Mouse (Mus musculus): ENCODE measurements at regions not wholly inside any gene's neighbourhood (a gene's known extent, or its start where the extent isn't known, plus 50 kb on each side); places are given as distances from the start of the nearest gene placed in this dataset.
"Not testable (repeated sequence)": the region's sequence is repeated elsewhere in the genome, so short reads cannot be mapped to it uniquely, and the experiment has no call there.

DNA sequence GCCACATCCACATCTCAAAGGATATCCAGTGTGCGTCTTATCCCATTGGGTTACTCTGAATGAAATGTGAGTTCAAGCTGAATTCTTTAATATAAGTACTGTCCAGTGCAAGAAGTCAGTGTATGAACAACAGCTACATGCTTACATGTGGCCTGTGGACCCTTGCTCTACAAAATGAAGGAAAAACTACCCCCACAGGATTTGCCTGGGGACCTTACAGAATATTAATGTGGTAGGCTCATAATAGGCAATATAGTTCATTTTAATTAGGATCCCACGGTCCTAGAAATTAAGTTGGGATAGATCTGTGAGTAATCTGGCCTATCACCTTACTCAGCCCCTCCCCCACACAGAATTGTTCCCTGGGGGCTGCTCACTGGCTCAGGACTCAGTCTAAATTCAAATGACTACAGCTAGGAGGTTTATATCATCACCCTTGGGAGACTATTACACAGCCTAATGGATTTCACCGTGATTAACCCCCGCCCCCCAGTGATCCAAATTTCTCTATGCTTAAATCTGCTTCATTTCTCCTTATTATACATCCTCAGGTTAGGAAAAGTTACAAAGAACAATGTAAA lies 145.4 kb upstream of the 1700025G04Rik start:
- WGBS, result 61% methylated on average over 4 of the region's 4 CpGs
- no peaks in the 10 kb centered on the region for H3K9me3 ChIP-seq
- H3K27me3 ChIP-seq (replicated peaks), result no peaks in the 10 kb centered on the region
- H3K36me3 ChIP-seq, result no peaks in the 10 kb centered on the region
- H3K4me2 ChIP-seq (replicated peaks), result no peak overlapping the region
- H3K4me1 ChIP-seq, result 0 out of 2 replicates have a peak, but pooled peaks cover 8% of the 10 kb centered on the region
- no peak overlapping the region for H3K27ac ChIP-seq
- peak; percentile 82 for ATAC-seq (ENCODE audit: low FRiP score, low read depth)
- no peak overlapping the region for H3K9ac ChIP-seq
- H3K4me3 ChIP-seq, result no peak overlapping the region

DNA sequence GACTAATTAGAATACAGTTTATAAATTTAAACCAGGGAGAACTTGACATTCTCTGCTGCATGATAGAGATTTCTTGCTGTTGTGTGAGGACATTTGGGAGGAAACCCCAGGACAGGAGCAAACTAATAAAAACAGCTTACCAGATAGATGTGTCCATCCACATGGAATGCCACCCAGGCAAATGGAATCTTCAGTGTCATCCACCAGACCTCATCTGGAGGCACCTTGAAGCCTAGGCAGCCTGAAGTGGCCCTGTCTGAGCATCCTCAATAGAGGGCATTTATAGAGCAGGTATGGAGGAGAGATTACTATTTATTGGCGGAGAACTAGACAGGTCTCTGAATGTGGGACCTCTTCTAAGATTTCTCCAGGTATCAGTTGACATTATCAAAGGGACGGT lies 144.8 kb upstream of the 1700025G04Rik start:
- WGBS, result 93% methylated on average over 2 of the region's 2 CpGs
- Histone ChIP-seq H3K4me1 (0 out of 2 replicates have a peak, but pooled peaks cover 8% of the 10 kb centered on the region), H3K4me3 (no peak overlapping the region), H3K36me3 (no peaks in the 10 kb centered on the region), H3K27me3 (replicated peaks) (no peaks in the 10 kb centered on the region), H3K27ac (no peak overlapping the region; the same call in 1 of the 2 replicates), H3K9me3 (no peaks in the 10 kb centered on the region), H3K4me2 (replicated peaks) (no peak overlapping the region), H3K9ac (no peak overlapping the region)
- ATAC-seq (ENCODE audit: low FRiP score, low read depth), result no peak

- Histone ChIP-seq H3K27me3 (replicated peaks) (no peaks in the 10 kb centered on the region), H3K9ac (no peak overlapping the region), H3K27ac (no peak overlapping the region), H3K4me3 (no peak overlapping the region), H3K36me3 (no peaks in the 10 kb centered on the region), H3K4me2 (replicated peaks) (no peak overlapping the region), H3K4me1 (0 out of 2 replicates have a peak, but pooled peaks cover 8% of the 10 kb centered on the region), H3K9me3 (no peaks in the 10 kb centered on the region)
- 77% methylated on average over 11 of the region's 11 CpGs for WGBS
- ATAC-seq (ENCODE audit: low FRiP score, low read depth), result no peak
Observed at GRCm38 (mm10) chr1:152231717-152232202, 141.8 kb upstream of the 1700025G04Rik start.

DNA sequence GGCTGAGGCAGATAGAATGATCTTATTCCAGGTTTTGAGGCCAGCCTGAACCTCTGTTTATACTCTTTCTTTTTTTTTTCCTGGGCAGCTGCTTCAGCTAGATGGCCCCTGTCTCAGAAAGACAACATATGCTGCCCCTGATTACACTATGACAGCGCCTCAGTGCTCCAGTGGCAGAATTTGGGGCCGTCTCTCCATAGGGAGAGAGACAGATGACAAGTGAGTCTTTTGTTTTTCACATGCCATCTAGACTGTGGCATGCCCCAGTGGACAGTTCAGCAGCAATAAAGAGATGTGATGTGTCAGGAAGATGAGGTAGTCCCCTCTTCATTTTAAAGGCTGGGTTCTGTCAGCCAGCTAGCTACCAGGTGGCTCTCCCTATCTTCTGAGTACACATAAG lies 139.8 kb upstream of the 1700025G04Rik start:
- no peaks in the 10 kb centered on the region for H3K36me3 ChIP-seq
- 61% methylated on average over 2 of the region's 2 CpGs for WGBS
- H3K27me3 ChIP-seq (replicated peaks), result no peaks in the 10 kb centered on the region
- no peak overlapping the region for H3K9ac ChIP-seq
- no peak overlapping the region for H3K4me3 ChIP-seq
- H3K27ac ChIP-seq, result no peak overlapping the region
- H3K9me3 ChIP-seq, result no peaks in the 10 kb centered on the region
- 0 out of 2 replicates have a peak, but pooled peaks cover under 1% of the 10 kb centered on the region for H3K4me1 ChIP-seq
- H3K4me2 ChIP-seq (replicated peaks), result no peak overlapping the region
- ATAC-seq (ENCODE audit: low FRiP score, low read depth), result no peak

DNA sequence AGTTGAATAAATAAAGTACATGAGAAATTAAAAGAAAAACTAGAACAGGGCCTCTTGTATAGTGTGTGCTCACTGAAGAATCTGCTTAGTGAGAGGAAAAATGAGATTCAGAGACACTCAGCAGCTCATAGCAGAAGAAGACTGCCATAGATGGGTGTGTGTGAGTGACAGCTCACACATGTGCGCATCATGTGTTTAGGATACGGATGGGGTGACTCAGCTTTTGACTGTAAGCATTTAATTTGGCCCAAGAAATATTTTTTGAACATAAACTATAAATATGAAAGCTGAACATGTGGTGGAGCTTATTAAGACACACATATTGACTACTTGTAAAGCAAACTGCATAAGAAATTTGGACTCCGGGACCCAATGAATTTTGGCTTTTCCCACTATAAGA lies 136.1 kb upstream of the 1700025G04Rik start:
- H3K36me3 ChIP-seq, result no peaks in the 10 kb centered on the region
- H3K4me2 ChIP-seq (replicated peaks), result no peak overlapping the region
- WGBS, result 95% methylated on average over 3 of the region's 3 CpGs
- H3K4me3 ChIP-seq, result no peak overlapping the region
- H3K27me3 ChIP-seq (replicated peaks), result no peaks in the 10 kb centered on the region
- peaks cover 4% of the 10 kb centered on the region; the same call in 1 of the 2 replicates for H3K9me3 ChIP-seq
- no peak overlapping the region for H3K9ac ChIP-seq
- H3K4me1 ChIP-seq, result no peaks in the 10 kb centered on the region
- H3K27ac ChIP-seq, result no peak overlapping the region
- ATAC-seq (ENCODE audit: low FRiP score, low read depth), result no peak

- no peak overlapping the region for H3K9ac ChIP-seq
- H3K27me3 ChIP-seq (replicated peaks), result no peaks in the 10 kb centered on the region
- WGBS, result 73% methylated on average over 1 of the region's 1 CpGs
- H3K36me3 ChIP-seq, result no peaks in the 10 kb centered on the region
- H3K4me3 ChIP-seq, result no peak overlapping the region
- H3K4me1 ChIP-seq, result no peaks in the 10 kb centered on the region
- no peak overlapping the region for H3K4me2 ChIP-seq (replicated peaks)
- ATAC-seq (ENCODE audit: low FRiP score, low read depth), result no peak
- H3K9me3 ChIP-seq, result peaks cover 4% of the 10 kb centered on the region; the same call in 1 of the 2 replicates
- H3K27ac ChIP-seq, result no peak overlapping the region
Observed at GRCm38 (mm10) chr1:152223666-152224065, 133.7 kb upstream of the 1700025G04Rik start.

- Histone ChIP-seq H3K27me3 (replicated peaks) (no peaks in the 10 kb centered on the region), H3K9me3 (peaks cover 4% of the 10 kb centered on the region; the same call in 1 of the 2 replicates), H3K4me2 (replicated peaks) (no peak overlapping the region), H3K4me3 (no peak overlapping the region), H3K27ac (no peak overlapping the region), H3K36me3 (no peaks in the 10 kb centered on the region), H3K4me1 (no peaks in the 10 kb centered on the region), H3K9ac (no peak overlapping the region)
- WGBS, result 86% methylated on average over 14 of the region's 14 CpGs
- no peak for ATAC-seq (ENCODE audit: low FRiP score, low read depth)
Observed at GRCm38 (mm10) chr1:152220804-152221565, 131.1 kb upstream of the 1700025G04Rik start.

DNA sequence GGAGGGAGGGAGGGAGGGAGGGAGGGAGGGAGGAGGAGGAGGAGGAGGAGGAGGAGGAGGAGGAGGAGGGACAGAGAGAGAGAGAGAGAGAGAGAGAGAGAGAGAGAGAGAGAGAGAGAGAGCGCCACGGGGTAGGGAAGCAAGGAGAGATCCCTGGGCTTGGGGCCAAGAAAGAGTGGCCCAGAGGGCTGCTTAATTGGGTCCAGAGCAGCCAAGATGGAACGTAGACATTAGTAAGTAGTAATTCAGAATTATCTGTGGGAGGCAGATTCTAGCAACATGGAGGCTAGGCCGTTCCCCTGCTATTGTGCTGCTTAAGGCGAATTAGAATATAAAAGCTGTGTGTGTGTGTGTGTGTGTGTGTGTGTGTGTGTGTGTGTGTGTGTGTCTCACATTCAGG lies 129.8 kb upstream of the 1700025G04Rik start:
- not testable (repeated sequence) for ATAC-seq (ENCODE audit: low FRiP score, low read depth); H3K9me3 ChIP-seq; H3K4me1 ChIP-seq; H3K27ac ChIP-seq; H3K27me3 ChIP-seq (replicated peaks); H3K4me3 ChIP-seq; H3K9ac ChIP-seq; H3K4me2 ChIP-seq (replicated peaks); H3K36me3 ChIP-seq
- WGBS, result 68% methylated on average over 5 of the region's 5 CpGs

DNA sequence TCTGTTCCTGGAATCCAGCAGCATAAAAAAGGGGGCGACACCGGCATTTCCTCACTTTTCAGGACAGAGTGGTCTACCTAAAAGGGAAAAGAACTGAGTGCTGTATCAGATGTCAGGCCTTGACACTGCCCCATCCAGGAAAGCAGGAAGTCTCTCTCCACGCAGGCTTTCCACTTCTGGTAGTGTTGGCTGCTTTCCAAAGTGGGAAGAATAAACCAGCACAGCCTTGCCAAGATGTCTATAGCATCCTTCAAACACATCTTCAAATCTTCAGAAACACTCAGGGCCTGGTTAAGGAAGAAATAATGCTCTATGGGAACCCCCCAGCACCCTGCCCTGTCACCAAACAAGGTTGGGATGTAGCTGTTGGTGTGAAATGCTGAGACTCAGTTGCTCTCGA lies 127.5 kb upstream of the 1700025G04Rik start:
- Histone ChIP-seq H3K9ac (no peak overlapping the region), H3K4me3 (no peak overlapping the region), H3K27me3 (replicated peaks) (no peaks in the 10 kb centered on the region), H3K9me3 (no peaks in the 10 kb centered on the region), H3K36me3 (no peaks in the 10 kb centered on the region), H3K27ac (no peak overlapping the region), H3K4me2 (replicated peaks) (no peak overlapping the region), H3K4me1 (no peaks in the 10 kb centered on the region)
- no peak for ATAC-seq (ENCODE audit: low FRiP score, low read depth)
- 77% methylated on average over 4 of the region's 4 CpGs for WGBS

GRCm38 (mm10) chr1:152214376-152214775 lies 124.5 kb upstream of the 1700025G04Rik start:
- H3K4me2 ChIP-seq (replicated peaks), result no peak overlapping the region
- H3K9ac ChIP-seq, result no peak overlapping the region
- 85% methylated on average over 2 of the region's 2 CpGs for WGBS
- H3K36me3 ChIP-seq, result no peaks in the 10 kb centered on the region
- no peak for ATAC-seq (ENCODE audit: low FRiP score, low read depth)
- no peaks in the 10 kb centered on the region for H3K27me3 ChIP-seq (replicated peaks)
- H3K9me3 ChIP-seq, result no peaks in the 10 kb centered on the region
- H3K4me1 ChIP-seq, result no peaks in the 10 kb centered on the region
- H3K4me3 ChIP-seq, result no peak overlapping the region
- H3K27ac ChIP-seq, result no peak overlapping the region

DNA sequence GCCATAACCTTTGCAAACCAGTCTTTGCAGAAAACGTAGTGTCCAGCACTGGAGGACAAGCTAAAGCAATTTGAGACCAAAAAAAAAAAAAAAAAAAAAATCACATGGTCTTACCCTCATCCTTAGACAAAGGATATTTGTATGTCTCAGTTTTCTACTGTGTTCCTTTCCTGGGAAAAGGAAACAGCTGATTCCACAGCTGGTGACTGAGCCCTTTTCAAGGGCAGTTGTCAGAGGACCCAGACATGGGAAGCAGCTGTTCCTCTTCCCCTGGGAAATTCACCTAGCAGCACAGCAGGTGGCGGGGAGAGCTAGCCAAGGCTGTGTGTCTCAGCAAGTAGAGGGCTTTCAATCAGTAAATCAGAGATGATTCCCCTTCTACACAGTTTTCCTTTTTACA lies 113.3 kb upstream of the 1700025G04Rik start:
- WGBS, result 58% methylated on average over 2 of the region's 2 CpGs
- H3K36me3 ChIP-seq, result no peaks in the 10 kb centered on the region
- H3K4me2 ChIP-seq (replicated peaks), result no peak overlapping the region
- no peak overlapping the region for H3K9ac ChIP-seq
- no peaks in the 10 kb centered on the region for H3K9me3 ChIP-seq
- no peak overlapping the region for H3K4me3 ChIP-seq
- 0 out of 2 replicates have a peak, but pooled peaks cover 3% of the 10 kb centered on the region for H3K4me1 ChIP-seq
- H3K27ac ChIP-seq, result no peak overlapping the region
- ATAC-seq (ENCODE audit: low FRiP score, low read depth), result 0 out of 2 replicates have a peak, but pooled peaks have one; percentile 48
- H3K27me3 ChIP-seq (replicated peaks), result no peaks in the 10 kb centered on the region

- no peak for ATAC-seq (ENCODE audit: low FRiP score, low read depth)
- Histone ChIP-seq H3K27me3 (replicated peaks) (no peaks in the 10 kb centered on the region), H3K4me2 (replicated peaks) (no peak overlapping the region), H3K36me3 (no peaks in the 10 kb centered on the region), H3K27ac (no peak overlapping the region), H3K4me3 (no peak overlapping the region), H3K4me1 (no peaks in the 10 kb centered on the region), H3K9ac (no peak overlapping the region), H3K9me3 (no peaks in the 10 kb centered on the region)
- WGBS, result 42% methylated on average over 6 of the region's 6 CpGs
Observed at GRCm38 (mm10) chr1:152188700-152189099, 98.8 kb upstream of the 1700025G04Rik start.

All from neural tube, embryonic 12.5 days (tissue).